Mouse (Mus musculus) testis, adult 2 months (tissue): Measurements from ENCODE around the gene Rps16. TPM values are rescaled to one million over a fixed set of nuclear protein-coding genes. Genes with fewer than 3 reads are reported as not detected.

ENCODE experiments used
- H3K27ac ChIP-seq: fragments of 200-500 bp; 2 replicates; pipeline ENCODE4 v1.5.1; 2012; ENCODE audit warnings: low read depth, low read length; ENCODE audit not compliant: control insufficient read depth, insufficient read depth
- H3K27me3 ChIP-seq: fragments of 200-500 bp; 2 replicates; pipeline ENCODE4 v1.6.1; 2012; ENCODE audit warnings: mild to moderate bottlenecking, low read length, moderate library complexity; ENCODE audit not compliant: control insufficient read depth, insufficient read depth
- H3K36me3 ChIP-seq: fragments of 200-500 bp; 2 replicates; pipeline ENCODE4 v1.6.1; 2012; ENCODE audit warnings: mild to moderate bottlenecking, low read length; ENCODE audit not compliant: control insufficient read depth, insufficient read depth
- H3K4me1 ChIP-seq: fragments of 200-500 bp; 2 replicates; pipeline ENCODE4 v1.6.1; 2012; ENCODE audit warnings: low read length; ENCODE audit not compliant: control insufficient read depth, insufficient read depth
- H3K4me3 ChIP-seq: fragments of 200-500 bp; 2 replicates; pipeline ENCODE4 v1.5.1; 2012; ENCODE audit warnings: low read depth, mild to moderate bottlenecking, low read length, moderate library complexity, mixed read lengths; ENCODE audit not compliant: control insufficient read depth
- CTCF ChIP-seq: fragments of 200-500 bp; IDR thresholded peaks from 2 replicates; pipeline ENCODE4 v1.5.1; 2012; ENCODE audit warnings: low read depth, mild to moderate bottlenecking, inconsistent platforms, low read length, moderate library complexity; ENCODE audit not compliant: control insufficient read depth, insufficient read depth, insufficient replicate concordance
- POLR2A ChIP-seq: fragments of 200-500 bp; IDR thresholded peaks from 2 replicates; pipeline ENCODE4 v1.6.1; 2012; ENCODE audit warnings: low read depth, mild to moderate bottlenecking, inconsistent platforms, low read length, moderate library complexity; ENCODE audit not compliant: control insufficient read depth
- polyA plus RNA-seq: library from polyadenylated mRNA; depleted of rRNA; stranded (reverse); fragments of >200 nt; gene quantifications from 2 replicates; pipeline ENCODE4 v1.2.3, GENCODE M21; 2012; rRNA removed

The Rps16 gene
- polyA plus RNA-seq, 1 experiment = 227 TPM

- no peaks in the 10 kb centered on the region for H3K36me3 ChIP-seq
- H3K27ac ChIP-seq = peak overlapping the region; percentile 69
Observed at GRCm38 (mm10) chr7:28393272-28393951, 43.0 kb downstream of the Rps16 start.

GRCm38 (mm10) chr7:28395425-28395824, 45.0 kb downstream of the Rps16 start:
- Histone ChIP-seq H3K27me3 (no peaks in the 10 kb centered on the region), H3K36me3 (no peaks in the 10 kb centered on the region; the same call in 1 of the 2 replicates), H3K4me1 (peaks cover 6% of the 10 kb centered on the region), H3K27ac (no peak overlapping the region), H3K4me3 (no peak overlapping the region)
- TF ChIP-seq POLR2A = no peak
- TF ChIP-seq CTCF = no peak

More at GRCm38 (mm10) chr7:28393272-28393951, 43.0 kb downstream of the Rps16 start:
- H3K4me3 ChIP-seq = peak overlapping the region; percentile 95
- H3K27me3 ChIP-seq = no peaks in the 10 kb centered on the region
- H3K4me1 ChIP-seq = peaks cover 6% of the 10 kb centered on the region
- no peak for TF ChIP-seq POLR2A
- no peak for TF ChIP-seq CTCF

GRCm38 (mm10) chr7:28398000-28398399, 47.5 kb downstream of the Rps16 start:
- TF ChIP-seq POLR2A = no peak
- no peak for TF ChIP-seq CTCF
- Histone ChIP-seq H3K4me1 (peaks cover 4% of the 10 kb centered on the region), H3K27ac (no peak overlapping the region), H3K4me3 (no peak overlapping the region), H3K36me3 (no peaks in the 10 kb centered on the region; the same call in 1 of the 2 replicates), H3K27me3 (no peaks in the 10 kb centered on the region)

- Histone ChIP-seq H3K27me3 (no peaks in the 10 kb centered on the region), H3K4me1 (no peaks in the 10 kb centered on the region), H3K36me3 (no peaks in the 10 kb centered on the region; the same call in 1 of the 2 replicates), H3K4me3 (no peak overlapping the region), H3K27ac (no peak overlapping the region)
- TF ChIP-seq POLR2A (no peak), CTCF (no peak)
Observed at GRCm38 (mm10) chr7:28398696-28399340, 48.4 kb downstream of the Rps16 start.

GRCm38 (mm10) chr7:28401030-28401429, 50.6 kb downstream of the Rps16 start:
- Histone ChIP-seq H3K27ac (no peak overlapping the region), H3K4me1 (no peaks in the 10 kb centered on the region), H3K36me3 (no peaks in the 10 kb centered on the region; the same call in none of the 2 replicates), H3K27me3 (no peaks in the 10 kb centered on the region), H3K4me3 (no peak overlapping the region)
- no peak for TF ChIP-seq CTCF
- no peak for TF ChIP-seq POLR2A

GRCm38 (mm10) chr7:28401942-28402341, 51.5 kb downstream of the Rps16 start:
- Histone ChIP-seq H3K27me3 (no peaks in the 10 kb centered on the region), H3K4me3 (no peak overlapping the region), H3K36me3 (no peaks in the 10 kb centered on the region; the same call in none of the 2 replicates), H3K27ac (no peak overlapping the region), H3K4me1 (no peaks in the 10 kb centered on the region)
- no peak for TF ChIP-seq CTCF
- TF ChIP-seq POLR2A = no peak

Other genes with a start within 250 kb of the Rps16 start
- 0.04 and 0.05 TPM in 2 replicates for gene 9530053A07Rik, start 221.2 kb upstream of the Rps16 start, polyA plus RNA-seq
- 41.3 and 50.0 TPM in 2 replicates for gene Fbl, start 180.9 kb upstream of the Rps16 start, polyA plus RNA-seq
- gene Dyrk1b, start 171.2 kb upstream of the Rps16 start, polyA plus RNA-seq = 462 and 482 TPM in 2 replicates
- gene Eid2, start 82.8 kb upstream of the Rps16 start, polyA plus RNA-seq = 6.0 and 6.1 TPM in 2 replicates
- gene Eid2b, start 72.9 kb upstream of the Rps16 start, polyA plus RNA-seq = 13.9 and 19.5 TPM in 2 replicates
- gene Selenov, start 59.5 kb upstream of the Rps16 start, polyA plus RNA-seq = 408 and 454 TPM in 2 replicates
- gene Dll3, start 48.4 kb upstream of the Rps16 start, polyA plus RNA-seq = 24.9 and 31.9 TPM in 2 replicates
- 25.6 and 27.6 TPM in 2 replicates for gene Timm50, start 38.6 kb upstream of the Rps16 start, polyA plus RNA-seq
- 126 and 127 TPM in 2 replicates for gene Supt5, start 11.9 kb upstream of the Rps16 start, polyA plus RNA-seq
- gene Plekhg2, start 21.9 kb downstream of the Rps16 start, polyA plus RNA-seq = 14.7 and 20.1 TPM in 2 replicates
- gene Zfp36, start 29.6 kb downstream of the Rps16 start, polyA plus RNA-seq = 3.8 and 4.9 TPM in 2 replicates
- gene Med29, start 42.1 kb downstream of the Rps16 start, polyA plus RNA-seq = 129 and 135 TPM in 2 replicates
- gene Paf1, start 42.3 kb downstream of the Rps16 start, polyA plus RNA-seq = 84.1 and 97.0 TPM in 2 replicates
- gene Gmfg, start 86.8 kb downstream of the Rps16 start, polyA plus RNA-seq = 7.8 and 8.8 TPM in 2 replicates
- gene Lrfn1, start 101.3 kb downstream of the Rps16 start, polyA plus RNA-seq = 1.1 TPM in 2 replicates
- gene Ifnl2, start 159.8 kb downstream of the Rps16 start, polyA plus RNA-seq = not detected in 2 replicates
- not detected in 2 replicates for gene Ifnl3, start 172.2 kb downstream of the Rps16 start, polyA plus RNA-seq
- 0.24 and 0.31 TPM in 2 replicates for gene Sycn, start 190.2 kb downstream of the Rps16 start, polyA plus RNA-seq
- gene Nccrp1, start 196.6 kb downstream of the Rps16 start, polyA plus RNA-seq = 0.62 and 0.70 TPM in 2 replicates
- gene Samd4b, start 247.5 kb downstream of the Rps16 start, polyA plus RNA-seq = 234 and 246 TPM in 2 replicates
- 21.5 and 23.6 TPM in 2 replicates for gene Pak4, start 247.5 kb downstream of the Rps16 start, polyA plus RNA-seq